Mouse (Mus musculus) small intestine, adult 2 months (tissue): Measurements from ENCODE around the gene Tnpo2. TPM values are rescaled to one million over a fixed set of nuclear protein-coding genes. Genes with fewer than 3 reads are reported as not detected.

Source experiments
- H3K27ac ChIP-seq: fragments of 200-500 bp; 2 replicates; pipeline ENCODE4 v1.5.1; 2012; ENCODE audit warnings: low read depth, low read length, control low read depth, inconsistent platforms; ENCODE audit not compliant: insufficient read depth
- H3K27me3 ChIP-seq: fragments of 200-500 bp; 2 replicates; pipeline ENCODE4 v1.6.1; 2012; ENCODE audit warnings: mild to moderate bottlenecking, moderate library complexity, low read length, inconsistent platforms; ENCODE audit not compliant: control insufficient read depth, insufficient read depth
- H3K36me3 ChIP-seq: fragments of 200-500 bp; 2 replicates; pipeline ENCODE4 v1.6.1; 2012; ENCODE audit warnings: mild to moderate bottlenecking, low read length, control low read depth, inconsistent platforms; ENCODE audit not compliant: control insufficient read depth, insufficient read depth
- H3K4me1 ChIP-seq: fragments of 200-500 bp; 2 replicates; pipeline ENCODE4 v1.6.1; 2012; ENCODE audit warnings: low read length, inconsistent platforms, mixed read lengths; ENCODE audit not compliant: control insufficient read depth, insufficient read depth, insufficient read length
- H3K4me3 ChIP-seq: fragments of 200-500 bp; 2 replicates; pipeline ENCODE4 v1.5.1; 2012; ENCODE audit warnings: low read depth, mild to moderate bottlenecking, control low read depth, inconsistent platforms, low read length, moderate library complexity
- CTCF ChIP-seq: fragments of 200-500 bp; IDR thresholded peaks from 2 replicates; pipeline ENCODE4 v1.5.1; 2012; ENCODE audit warnings: low read depth, mild to moderate bottlenecking, control low read depth, inconsistent platforms, low read length, moderate library complexity, mixed read lengths; ENCODE audit not compliant: insufficient replicate concordance, insufficient read length; ENCODE audit errors: extremely low read depth
- POLR2A ChIP-seq: fragments of 200-500 bp; IDR thresholded peaks from 2 replicates; pipeline ENCODE4 v1.6.1; 2012; ENCODE audit warnings: low read depth, mild to moderate bottlenecking, control low read depth, inconsistent platforms, low read length, moderate library complexity
- WGBS: fragments of 180-500 bp; shearing (Covaris S2); methylation state at CpG from one replicate; pipeline ENCODE4 v1.1.7; 2018; 5-methylcytosine and 5-hydroxymethylcytosine counted together
- polyA plus RNA-seq: library from polyadenylated mRNA; depleted of rRNA; stranded (reverse); fragments of >200 nt; gene quantifications from 2 replicates; pipeline ENCODE4 v1.2.3, GENCODE M21; 2012; rRNA removed

Tnpo2 gene
- polyA plus RNA-seq, 1 experiment = 32.0 TPM

DNA sequence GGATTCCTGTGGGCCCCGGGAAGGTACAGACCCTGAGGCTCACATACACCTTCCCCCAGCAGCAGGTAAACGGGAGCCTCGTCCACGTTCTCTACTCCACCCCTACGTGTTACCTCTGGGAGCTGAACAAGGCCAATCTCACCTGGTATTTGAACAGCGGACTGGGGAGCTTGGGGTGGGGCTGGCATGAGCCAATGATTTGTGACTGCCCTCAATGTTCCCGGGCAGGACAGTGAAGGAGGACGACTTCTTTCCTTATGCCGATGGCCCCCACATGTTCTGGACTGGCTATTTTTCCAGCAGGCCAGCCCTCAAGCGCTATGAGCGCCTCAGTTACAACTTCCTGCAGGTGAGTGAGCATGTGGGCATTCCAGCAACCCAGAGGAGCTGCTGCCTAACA, 54.1 kb downstream of the Tnpo2 start:
- H3K36me3 ChIP-seq = peaks cover 57% of the 10 kb centered on the region

GRCm38 (mm10) chr8:85091526-85092090, 54.9 kb downstream of the Tnpo2 start:
- Histone ChIP-seq H3K27ac (no peak overlapping the region), H3K27me3 (no peaks in the 10 kb centered on the region), H3K4me1 (no peaks in the 10 kb centered on the region), H3K4me3 (no peak overlapping the region), H3K36me3 (peaks cover 64% of the 10 kb centered on the region)
- WGBS = 77% methylated on average over 21 of the region's 21 CpGs
- no peak for TF ChIP-seq POLR2A
- no peak for TF ChIP-seq CTCF

More for the DNA sequence above, 54.1 kb downstream of the Tnpo2 start:
- WGBS = 82% methylated on average over 11 of the region's 11 CpGs
- Histone ChIP-seq H3K27me3 (no peaks in the 10 kb centered on the region), H3K4me3 (no peak overlapping the region), H3K27ac (no peak overlapping the region), H3K4me1 (no peaks in the 10 kb centered on the region)
- TF ChIP-seq CTCF (no peak), POLR2A (no peak)

- Histone ChIP-seq H3K27me3 (no peaks in the 10 kb centered on the region), H3K27ac (no peak overlapping the region), H3K4me3 (no peak overlapping the region), H3K36me3 (peaks cover 55% of the 10 kb centered on the region), H3K4me1 (no peaks in the 10 kb centered on the region)
- WGBS = 92% methylated on average over 13 of the region's 13 CpGs
- TF ChIP-seq CTCF (no peak), POLR2A (no peak)
Observed at GRCm38 (mm10) chr8:85095051-85095450, 58.3 kb downstream of the Tnpo2 start.

DNA sequence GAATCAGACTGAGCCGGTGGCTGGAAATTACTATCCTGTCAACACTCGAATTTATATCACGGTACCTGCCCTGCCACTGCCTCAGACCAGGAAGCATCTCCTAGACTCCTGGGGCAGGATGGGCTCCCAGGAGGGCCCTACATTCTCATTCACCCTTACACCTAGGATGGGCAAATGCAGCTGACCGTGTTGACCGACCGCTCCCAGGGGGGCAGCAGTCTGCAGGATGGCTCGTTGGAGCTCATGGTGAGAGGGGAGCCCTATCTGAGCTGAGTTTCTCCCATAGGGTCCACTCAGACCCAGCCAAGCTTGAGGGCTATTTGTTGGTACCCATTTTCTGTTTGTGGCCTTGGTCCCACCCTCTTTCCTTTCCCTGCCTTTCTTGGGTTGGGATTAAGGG, 58.9 kb downstream of the Tnpo2 start:
- no peaks in the 10 kb centered on the region for H3K4me1 ChIP-seq
- TF ChIP-seq CTCF (no peak), POLR2A (no peak)
- H3K27me3 ChIP-seq = no peaks in the 10 kb centered on the region
- H3K27ac ChIP-seq = no peak overlapping the region
- H3K4me3 ChIP-seq = no peak overlapping the region
- H3K36me3 ChIP-seq = peaks cover 55% of the 10 kb centered on the region
- 95% methylated on average over 7 of the region's 7 CpGs for WGBS

- Histone ChIP-seq H3K27me3 (no peaks in the 10 kb centered on the region), H3K4me3 (no peak overlapping the region), H3K27ac (no peak overlapping the region), H3K4me1 (no peaks in the 10 kb centered on the region), H3K36me3 (peaks cover 50% of the 10 kb centered on the region)
- WGBS = 95% methylated on average over 16 of the region's 16 CpGs
- TF ChIP-seq CTCF (no peak), POLR2A (no peak)
Observed at GRCm38 (mm10) chr8:85096196-85096595, 59.5 kb downstream of the Tnpo2 start.

GRCm38 (mm10) chr8:85096850-85097249, 60.1 kb downstream of the Tnpo2 start:
- Histone ChIP-seq H3K36me3 (peaks cover 45% of the 10 kb centered on the region), H3K4me3 (no peak overlapping the region), H3K4me1 (no peaks in the 10 kb centered on the region), H3K27me3 (no peaks in the 10 kb centered on the region), H3K27ac (no peak overlapping the region)
- 85% methylated on average over 4 of the region's 4 CpGs for WGBS
- TF ChIP-seq POLR2A = no peak
- no peak for TF ChIP-seq CTCF

DNA sequence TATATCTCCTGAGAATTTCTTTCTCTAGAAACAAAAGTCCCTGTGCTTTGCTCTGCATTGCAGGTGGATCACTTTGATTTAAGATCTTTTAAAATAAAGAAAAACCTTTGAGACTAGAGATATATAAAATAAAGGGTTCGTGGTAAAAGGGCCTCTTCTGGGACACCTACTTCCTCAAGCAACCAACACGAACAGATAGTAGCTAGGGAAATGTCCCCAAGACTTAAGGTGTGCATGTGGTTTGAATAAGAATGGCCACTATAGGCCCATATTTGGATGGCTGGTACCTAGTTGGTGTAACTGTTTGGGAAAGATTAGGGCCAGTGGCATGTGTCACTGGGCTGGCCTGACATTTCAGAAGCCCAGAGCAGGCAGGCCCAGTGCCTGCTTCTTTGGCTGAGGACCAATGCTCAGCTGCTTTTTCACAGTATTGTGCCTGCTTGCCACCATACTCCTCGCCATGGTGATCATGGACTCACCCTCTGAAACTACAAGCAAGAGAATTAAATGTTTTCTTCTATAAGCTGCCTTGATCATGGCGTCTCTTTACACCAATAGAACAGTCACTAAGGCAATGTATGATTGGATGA, 63.5 kb downstream of the Tnpo2 start:
- no peaks in the 10 kb centered on the region for H3K27me3 ChIP-seq
- H3K4me3 ChIP-seq = no peak overlapping the region
- 78% methylated on average over 4 of the region's 4 CpGs for WGBS
- no peaks in the 10 kb centered on the region for H3K4me1 ChIP-seq
- H3K36me3 ChIP-seq = peaks cover 27% of the 10 kb centered on the region
- no peak for TF ChIP-seq POLR2A
- no peak for TF ChIP-seq CTCF
- H3K27ac ChIP-seq = no peak overlapping the region

Other genes starting within 250 kb of the Tnpo2 start
- 22.3 and 26.1 TPM in 2 replicates for gene Nfix, start 236.6 kb upstream of the Tnpo2 start, polyA plus RNA-seq
- 0.98 and 2.1 TPM in 2 replicates for gene Dand5, start 214.1 kb upstream of the Tnpo2 start, polyA plus RNA-seq
- gene Gadd45gip1, start 205.4 kb upstream of the Tnpo2 start, polyA plus RNA-seq = 50.5 and 64.1 TPM in 2 replicates
- 26.4 and 47.5 TPM in 2 replicates for gene Rad23a, start 196.2 kb upstream of the Tnpo2 start, polyA plus RNA-seq
- gene Calr, start 190.0 kb upstream of the Tnpo2 start, polyA plus RNA-seq = 82.6 and 120 TPM in 2 replicates
- gene Farsa, start 179.9 kb upstream of the Tnpo2 start, polyA plus RNA-seq = 20.2 and 29.1 TPM in 2 replicates
- 0.60 and 2.1 TPM in 2 replicates for gene Syce2, start 164.8 kb upstream of the Tnpo2 start, polyA plus RNA-seq
- gene Gcdh, start 143.0 kb upstream of the Tnpo2 start, polyA plus RNA-seq = 32.5 and 53.2 TPM in 2 replicates
- gene Klf1, start 135.0 kb upstream of the Tnpo2 start, polyA plus RNA-seq = 0.30 and 0.38 TPM in 2 replicates
- 4.1 and 5.9 TPM in 2 replicates for gene Dnase2a, start 128.4 kb upstream of the Tnpo2 start, polyA plus RNA-seq
- gene Mast1, start 99.6 kb upstream of the Tnpo2 start, polyA plus RNA-seq = 0.50 and 0.71 TPM in 2 replicates
- gene Rtbdn, start 89.9 kb upstream of the Tnpo2 start, polyA plus RNA-seq = 0.15 TPM in 1 of 2 replicates, not detected in the other
- 3.2 TPM in 1 of 2 replicates, not detected in the other for gene Gm49661, start 67.5 kb upstream of the Tnpo2 start, polyA plus RNA-seq
- 70.6 and 141 TPM in 2 replicates for gene Prdx2, start 67.3 kb upstream of the Tnpo2 start, polyA plus RNA-seq
- 14.5 and 29.1 TPM in 2 replicates for gene Rnaseh2a, start 67.1 kb upstream of the Tnpo2 start, polyA plus RNA-seq
- gene Junb, start 58.2 kb upstream of the Tnpo2 start, polyA plus RNA-seq = 122 and 329 TPM in 2 replicates
- gene Hook2, start 46.3 kb upstream of the Tnpo2 start, polyA plus RNA-seq = 26.3 and 56.9 TPM in 2 replicates
- 0.33 TPM in 1 of 2 replicates, not detected in the other for gene Best2, start 22.4 kb upstream of the Tnpo2 start, polyA plus RNA-seq
- 71.8 and 128 TPM in 2 replicates for gene Asna1, start 11.6 kb upstream of the Tnpo2 start, polyA plus RNA-seq
- 82.6 and 135 TPM in 2 replicates for gene Trir, start 10.1 kb upstream of the Tnpo2 start, polyA plus RNA-seq
- gene Fbxw9, start 23.1 kb downstream of the Tnpo2 start, polyA plus RNA-seq = 36.4 and 52.5 TPM in 2 replicates
- gene Gm5741, start 31.1 kb downstream of the Tnpo2 start, polyA plus RNA-seq = 1.4 TPM in 1 of 2 replicates, not detected in the other
- gene Dhps, start 34.8 kb downstream of the Tnpo2 start, polyA plus RNA-seq = 34.8 and 47.2 TPM in 2 replicates
- 66.0 and 79.1 TPM in 2 replicates for gene Wdr83os, start 43.8 kb downstream of the Tnpo2 start, polyA plus RNA-seq
- gene Wdr83, start 44.4 kb downstream of the Tnpo2 start, polyA plus RNA-seq = 13.4 and 26.8 TPM in 2 replicates
- gene Man2b1, start 46.4 kb downstream of the Tnpo2 start, polyA plus RNA-seq = 28.8 and 38.1 TPM in 2 replicates
- 0.11 and 0.96 TPM in 2 replicates for gene Zfp791, start 86.2 kb downstream of the Tnpo2 start, polyA plus RNA-seq
- not detected in 2 replicates for gene Cks1brt, start 115.0 kb downstream of the Tnpo2 start, polyA plus RNA-seq
- not detected in 2 replicates for gene Olfr371, start 189.1 kb downstream of the Tnpo2 start, polyA plus RNA-seq